Mouse (Mus musculus) kidney, postnatal 4 days (tissue): ENCODE measurements at regions not wholly inside any gene's neighbourhood (a gene's known extent, or its start where the extent isn't known, plus 50 kb on each side); places are given as distances from the start of the nearest gene placed in this dataset.

ENCODE experiments used
- DNase-seq, 2 experiments: peaks; one replicate each; pipeline ENCODE4 v3.0.0; 2021; ENCODE audit warnings: mixed read lengths in 2 of 2

GRCm38 (mm10) chr7:52594806-52595205 is 579.3 kb upstream of the 1700015G11Rik start:
- no peak for DNase-seq

GRCm38 (mm10) chr7:52583135-52583534 is 567.6 kb upstream of the 1700015G11Rik start:
- DNase-seq = peak in 1 of 2 experiments; percentile 1
